Mouse (Mus musculus) left cerebral cortex, adult 8-10 months (tissue): ENCODE data around the gene Ndufs1. TPM values are rescaled to one million over a fixed set of nuclear protein-coding genes. Genes with fewer than 3 reads are reported as not detected.

Experiments used
- DNase-seq, 2 experiments: peaks; one replicate each; pipeline ENCODE4 v3.0.0; 2022; ENCODE audit warnings: low spot score in 2 of 2
- microRNA-seq, 2 experiments: library from miRNA; unstranded; fragments of <30 nt; microRNA quantifications; one replicate each; pipeline ENCODE4 v1.2.0; 2022
- total RNA-seq, 4 experiments: library from RNA; stranded (reverse); gene quantifications; 2 replicates each; pipeline ENCODE4 v1.2.4; 2022

Ndufs1 gene
- total RNA-seq, 4 experiments from 2014 or later = 160 to 177 (median 163) TPM

DNA sequence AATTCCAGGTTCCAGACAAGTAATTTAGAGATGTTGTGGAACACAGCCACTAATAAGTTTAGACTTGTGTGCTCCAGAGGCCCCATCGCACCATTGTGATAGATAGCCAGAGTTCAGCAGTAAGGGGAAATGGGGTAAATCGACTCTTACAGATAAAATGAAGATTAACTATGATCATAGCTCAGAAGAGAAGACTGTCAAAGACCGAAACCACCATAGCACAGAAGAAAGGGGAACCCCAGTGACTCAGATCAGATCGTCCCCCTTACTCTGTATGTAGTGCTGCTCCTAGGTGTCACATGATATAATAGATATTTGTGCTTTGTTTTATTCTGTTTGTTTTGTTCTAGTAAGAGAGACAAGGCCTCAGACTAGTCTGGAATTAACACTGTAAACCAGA lies 57.0 kb downstream of the Ndufs1 start:
- DNase-seq = no peak

- DNase-seq = no peak
Measured at GRCm38 (mm10) chr1:63115540-63115939, 61.1 kb downstream of the Ndufs1 start.

- DNase-seq = no peak
Measured at GRCm38 (mm10) chr1:63115096-63115495, 61.5 kb downstream of the Ndufs1 start.

GRCm38 (mm10) chr1:63114136-63114781 lies 62.4 kb downstream of the Ndufs1 start, which contains the start of gene Ino80d:
TSS of gene Ino80d (minus strand) at chr1:63114667.
- peak; percentile 70 to 79 for DNase-seq

- DNase-seq = peak; percentile 24 to 39
Measured at GRCm38 (mm10) chr1:63113274-63114135, 63.1 kb downstream of the Ndufs1 start.

DNA sequence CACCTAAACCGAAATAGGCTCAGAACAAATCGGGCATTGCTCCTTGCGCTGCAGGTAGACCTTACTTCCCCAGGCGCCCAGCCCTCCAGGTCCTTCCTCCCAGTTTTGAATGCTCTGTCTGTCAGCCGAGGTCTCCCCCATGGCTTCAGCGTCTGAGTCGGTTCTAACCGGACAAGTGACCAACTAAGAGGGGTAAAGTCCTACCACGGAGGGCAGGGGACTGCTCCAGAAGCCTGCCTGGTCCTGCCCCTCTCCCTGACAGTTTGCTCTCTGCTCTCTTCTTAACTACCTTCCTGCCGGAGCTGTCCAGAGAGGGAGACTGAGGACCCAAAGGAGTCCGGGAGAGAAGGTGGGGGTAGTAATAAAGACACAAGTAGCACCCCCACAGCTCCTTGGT lies 63.8 kb downstream of the Ndufs1 start:
- peak in 1 of 2 experiments; percentile 19 for DNase-seq

DNA sequence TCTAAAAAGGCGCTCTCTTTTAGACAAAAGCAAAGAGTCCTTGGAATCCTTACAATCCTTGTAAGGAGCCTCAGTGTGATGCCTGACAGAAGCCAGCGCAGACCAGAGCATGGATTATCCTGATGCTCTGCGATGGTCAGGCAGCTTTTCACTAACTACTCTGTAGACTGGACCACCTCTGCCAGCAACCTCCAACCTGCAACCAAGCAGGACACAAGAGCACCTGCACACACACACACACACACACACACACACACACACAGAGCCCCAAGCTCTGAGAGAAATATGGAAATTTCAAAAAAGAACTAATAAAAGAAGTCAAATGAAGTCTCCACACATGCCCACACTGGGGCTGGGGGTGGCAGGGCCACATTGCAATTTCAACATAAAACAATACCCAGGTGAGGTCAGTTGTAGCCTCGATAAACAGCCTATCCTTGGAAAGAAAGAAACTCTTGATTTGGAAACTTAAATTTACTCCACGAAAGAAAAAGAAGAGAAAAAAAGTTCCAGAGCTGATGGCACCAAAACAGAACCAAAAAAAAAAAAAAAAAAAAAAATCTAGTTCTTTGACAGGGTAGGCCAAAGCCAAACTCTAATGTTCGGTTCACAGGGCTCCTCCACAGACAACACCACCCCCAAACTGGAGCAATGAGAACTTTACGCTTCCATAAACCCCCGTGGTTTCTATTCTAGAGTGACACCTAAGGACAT lies 64.3 kb downstream of the Ndufs1 start:
- no peak for DNase-seq

GRCm38 (mm10) chr1:63110536-63111285 lies 65.9 kb downstream of the Ndufs1 start:
- no peak for DNase-seq

GRCm38 (mm10) chr1:63107614-63108327 lies 68.9 kb downstream of the Ndufs1 start:
- DNase-seq = no peak

GRCm38 (mm10) chr1:63102758-63103451 lies 73.7 kb downstream of the Ndufs1 start:
- no peak for DNase-seq

- DNase-seq = no peak
Measured at GRCm38 (mm10) chr1:63100196-63100595, 76.4 kb downstream of the Ndufs1 start.

DNA sequence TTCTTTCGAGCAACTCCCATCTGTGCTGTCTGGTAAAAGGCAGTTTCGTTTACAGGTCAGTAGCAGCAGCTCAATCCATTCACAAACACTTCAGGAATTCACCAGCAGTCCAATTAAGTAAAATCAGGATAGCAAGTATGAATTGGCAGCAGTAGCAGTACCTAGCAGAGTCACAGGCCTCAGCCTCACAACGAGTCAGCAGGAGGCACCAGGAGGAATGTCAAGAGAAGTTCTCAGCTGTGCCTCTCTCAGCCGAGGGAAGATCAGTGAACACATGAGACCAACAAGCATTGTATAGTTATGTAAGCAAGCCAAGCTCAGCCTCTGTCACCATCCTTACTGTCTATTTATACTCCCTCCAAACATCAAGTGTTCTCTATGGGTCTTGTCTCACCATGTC lies 77.8 kb downstream of the Ndufs1 start:
- DNase-seq = no peak

- no peak for DNase-seq
Measured at GRCm38 (mm10) chr1:63096071-63096470, 80.6 kb downstream of the Ndufs1 start.

Small RNA genes within 50 kb of the gene (microRNA-seq; reads per million reads assigned to microRNA genes)
- gene Gm24557 = 0 reads per million in 2 experiments
- 0 reads per million in 2 experiments for gene Gm27512

Other genes with a start within 250 kb of the Ndufs1 start
- gene Ino80d, start 62.2 kb downstream of the Ndufs1 start, total RNA-seq = 10 to 100 TPM; 25.6 to 32.7 (median 28.8) TPM
- gene Eef1b2, start within 50 bp of the Ndufs1 start, total RNA-seq = 100 to 1,000 TPM; 322 to 416 (median 378) TPM
- under 1 TPM; 0.25 to 0.87 (median 0.72) TPM for gene Gpr1, start 37.7 kb upstream of the Ndufs1 start, total RNA-seq
- gene Zdbf2, start 96.4 kb upstream of the Ndufs1 start, total RNA-seq = 10 to 100 TPM; 14.6 to 17.2 (median 16.0) TPM